Mouse (Mus musculus) gastrocnemius, adult 8-10 months (tissue): ENCODE data around the gene Slit3. TPM values are rescaled to one million over a fixed set of nuclear protein-coding genes. Genes with fewer than 3 reads are reported as not detected.

Experiments
- DNase-seq, 2 experiments: peaks; one replicate each; pipeline ENCODE4 v3.0.0; 2022; ENCODE audit warnings: low spot score in 2 of 2
- total RNA-seq, 4 experiments: library from RNA; stranded (reverse); gene quantifications; 2 replicates each; pipeline ENCODE4 v1.2.4; 2022

The Slit3 gene
- total RNA-seq, 4 experiments from 2014 or later: 5.1 to 11.7 (median 6.9) TPM

DNA sequence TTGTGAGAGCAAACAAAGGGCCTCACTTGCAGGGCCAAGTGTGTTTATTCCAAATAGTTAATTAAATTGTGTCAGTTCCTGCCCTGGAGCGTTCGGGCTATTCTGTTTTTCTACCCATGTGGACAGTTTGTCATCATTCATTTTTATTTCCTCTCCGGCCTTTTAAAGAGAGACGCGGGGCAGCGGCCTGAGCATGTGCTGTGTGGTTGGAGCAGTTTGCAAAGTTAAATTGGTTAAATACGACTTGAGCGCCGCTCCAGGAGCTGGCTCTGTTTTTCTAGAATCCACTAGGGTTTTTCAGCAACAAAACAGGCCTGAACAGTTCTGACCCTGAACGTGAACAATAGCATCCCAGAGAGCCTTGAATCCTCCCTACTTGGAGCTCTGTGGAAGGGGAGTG lies 152.4 kb downstream of the Slit3 start:
- peak in 1 of 2 experiments; percentile 29 for DNase-seq

DNA sequence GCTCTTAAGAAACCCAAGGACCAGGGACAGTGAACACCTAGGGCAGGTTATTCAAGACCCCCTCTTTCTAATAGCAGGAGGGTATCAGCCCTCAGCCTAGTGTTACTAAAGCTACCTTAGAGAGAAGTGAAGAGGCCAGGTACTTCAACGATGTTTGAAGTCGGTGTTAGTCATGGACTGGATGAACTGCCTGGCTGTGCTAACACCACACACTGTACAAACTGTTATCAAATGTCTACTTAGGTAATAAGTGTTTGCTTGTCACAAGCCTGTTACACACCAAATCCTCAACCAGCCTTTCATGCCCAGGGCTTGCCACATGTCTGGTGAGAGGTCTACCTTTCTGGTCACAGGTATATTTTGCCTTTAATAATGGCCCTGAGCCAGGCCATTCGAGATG lies 153.0 kb downstream of the Slit3 start:
- no peak for DNase-seq

DNA sequence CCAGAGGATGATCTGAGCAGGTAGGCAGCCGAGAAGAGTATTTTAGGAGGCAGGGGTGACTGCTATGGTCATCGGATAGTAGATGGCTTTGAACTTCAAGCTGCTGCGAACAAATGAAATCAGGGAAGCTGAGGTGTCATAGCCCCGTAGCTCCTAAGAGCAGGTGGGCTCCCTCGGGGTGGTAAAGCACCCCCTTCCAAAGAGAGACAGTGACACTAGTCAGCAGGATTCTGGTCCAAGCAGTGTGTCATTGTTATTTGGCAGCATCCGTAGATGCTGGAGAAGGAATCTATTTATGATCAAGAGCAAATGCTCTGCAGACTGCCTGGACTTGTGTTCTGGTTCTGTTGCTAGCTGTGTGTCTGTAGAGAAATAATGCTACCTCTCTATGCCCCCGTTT lies 154.3 kb downstream of the Slit3 start:
- no peak for DNase-seq

DNA sequence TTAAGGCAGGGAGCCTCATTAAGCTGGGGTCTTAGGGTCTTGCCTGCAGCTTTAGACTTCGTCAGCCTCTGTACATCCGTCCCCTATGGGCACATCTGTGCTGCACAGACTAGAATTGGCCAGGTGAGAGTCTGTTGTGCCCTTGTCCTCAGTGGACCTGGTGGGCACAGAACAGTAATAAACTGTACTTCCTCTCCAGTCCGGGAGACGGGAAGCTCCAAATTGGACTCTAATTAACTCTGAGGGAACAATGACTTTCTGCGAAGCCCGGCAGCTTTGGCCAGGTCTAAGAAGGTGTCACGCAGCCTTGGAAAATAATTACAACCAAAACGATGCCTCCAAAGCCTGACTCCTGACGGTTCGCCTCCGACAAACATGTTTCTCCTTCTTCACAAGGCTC lies 155.0 kb downstream of the Slit3 start:
- DNase-seq: no peak

DNA sequence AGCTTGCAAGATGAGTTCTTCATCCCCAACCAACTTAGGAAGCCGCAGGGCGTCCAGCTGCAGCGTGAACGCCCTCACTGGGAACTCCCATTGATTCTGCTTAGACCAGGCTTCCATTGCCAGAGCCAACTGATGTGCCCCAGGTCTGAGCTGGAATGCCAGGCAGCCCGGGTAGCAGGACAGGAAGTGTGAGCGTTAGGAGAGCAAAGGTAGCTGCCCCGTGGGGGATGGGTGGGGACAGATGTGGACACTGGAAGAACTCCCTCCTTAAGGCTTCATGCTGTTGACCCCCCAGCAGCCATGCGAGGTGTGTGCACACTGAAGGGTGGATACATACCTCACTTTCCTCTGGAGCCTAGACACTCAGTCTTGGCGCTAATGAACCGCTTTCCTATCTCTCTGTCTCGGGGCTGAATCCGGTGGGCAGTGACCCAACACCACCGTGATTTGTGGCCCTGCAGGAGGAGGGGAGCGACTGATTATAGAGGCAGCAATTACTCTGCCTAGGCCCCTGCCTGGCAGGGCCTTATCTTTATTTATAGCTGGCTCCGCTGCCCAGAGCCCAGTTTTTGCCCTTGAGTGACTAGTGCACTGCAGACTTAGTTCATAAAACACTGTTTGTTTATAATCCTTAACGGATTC lies 157.2 kb downstream of the Slit3 start:
- no peak for DNase-seq

DNA sequence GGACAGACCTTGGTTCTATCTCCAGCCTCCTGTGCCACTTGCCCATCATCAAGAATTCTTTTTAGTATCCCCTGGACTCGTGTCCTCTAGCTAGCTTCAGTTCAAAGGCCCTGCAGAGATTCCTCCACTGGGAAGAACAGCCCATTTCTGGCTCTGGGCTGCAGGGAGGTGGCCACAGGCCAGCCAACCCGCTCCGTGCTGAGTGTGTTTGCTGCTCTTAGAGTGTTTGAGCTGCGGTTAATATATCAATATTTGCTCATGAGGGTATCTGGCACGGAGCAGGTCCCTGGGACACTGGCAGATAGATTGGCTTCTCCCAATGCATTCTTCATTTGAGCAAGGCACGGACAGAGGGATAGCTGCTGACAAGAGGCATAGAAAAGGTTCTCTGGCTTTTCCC lies 159.8 kb downstream of the Slit3 start:
- DNase-seq: no peak

DNA sequence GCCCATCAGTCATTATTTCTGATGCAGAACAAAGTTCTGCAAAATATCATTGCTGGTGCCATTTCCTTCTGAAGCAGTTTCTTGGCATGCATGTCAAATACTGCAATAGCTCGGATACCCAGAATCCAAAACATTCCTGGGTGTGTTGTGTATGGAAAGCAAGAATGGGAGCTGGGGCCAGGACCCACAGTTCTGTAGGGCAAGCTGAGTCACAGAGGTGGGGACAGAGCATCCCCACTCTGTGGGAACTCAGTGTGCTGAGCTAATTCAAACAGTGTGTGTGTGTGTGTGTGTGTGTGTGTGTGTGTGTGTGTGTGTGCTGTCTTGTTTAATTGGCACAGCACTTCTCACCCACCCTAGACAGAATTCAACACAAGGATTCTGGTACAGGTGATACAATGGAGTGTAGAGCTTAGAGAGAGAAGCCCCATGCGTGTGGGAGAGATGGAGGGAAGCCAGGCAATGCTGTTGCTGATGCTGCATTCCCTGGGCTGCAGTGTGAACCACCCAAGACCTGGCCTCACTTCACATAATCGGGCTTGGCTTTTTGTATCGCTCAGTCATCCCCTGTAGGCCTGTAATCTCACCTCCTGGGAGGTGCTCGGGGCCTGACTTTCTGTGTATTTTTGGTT lies 161.1 kb downstream of the Slit3 start:
- DNase-seq: no peak

DNA sequence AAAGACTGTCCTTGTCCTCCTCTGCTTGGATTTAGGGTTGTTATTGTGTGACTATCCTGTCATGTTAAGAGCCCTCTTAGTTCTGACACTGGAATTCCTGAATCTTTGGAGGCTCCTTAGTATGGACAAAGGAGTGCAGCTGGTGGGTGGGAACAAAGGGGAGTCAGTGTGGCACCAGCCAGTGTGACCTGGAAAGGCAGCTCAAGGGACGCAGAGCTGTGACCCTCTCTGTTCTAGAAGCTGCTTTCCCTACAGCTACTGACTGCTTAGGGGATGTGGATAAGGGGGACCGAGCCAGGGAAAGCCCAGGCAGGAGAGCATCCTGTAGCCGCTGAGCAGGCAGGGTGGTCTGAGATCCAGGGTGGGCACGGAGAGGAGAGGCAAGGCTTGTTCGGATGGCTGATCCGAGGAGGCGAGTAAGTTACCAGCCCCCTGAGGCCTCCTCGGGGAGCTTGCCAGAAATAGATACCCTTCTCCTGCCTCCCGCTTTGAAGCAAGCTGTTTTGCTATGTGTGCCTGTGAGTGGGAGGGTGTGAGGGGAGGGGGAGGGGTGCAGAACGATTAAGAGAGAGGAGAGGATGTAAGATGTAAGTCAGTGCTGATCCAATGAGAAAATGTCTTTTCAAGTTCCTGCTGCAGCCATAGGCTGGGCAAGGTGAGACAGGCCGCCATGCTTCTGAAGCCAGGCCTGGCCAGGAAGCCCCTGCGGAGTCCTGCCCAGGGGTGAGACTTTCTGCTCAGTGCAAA lies 162.0 kb downstream of the Slit3 start:
- no peak for DNase-seq

DNA sequence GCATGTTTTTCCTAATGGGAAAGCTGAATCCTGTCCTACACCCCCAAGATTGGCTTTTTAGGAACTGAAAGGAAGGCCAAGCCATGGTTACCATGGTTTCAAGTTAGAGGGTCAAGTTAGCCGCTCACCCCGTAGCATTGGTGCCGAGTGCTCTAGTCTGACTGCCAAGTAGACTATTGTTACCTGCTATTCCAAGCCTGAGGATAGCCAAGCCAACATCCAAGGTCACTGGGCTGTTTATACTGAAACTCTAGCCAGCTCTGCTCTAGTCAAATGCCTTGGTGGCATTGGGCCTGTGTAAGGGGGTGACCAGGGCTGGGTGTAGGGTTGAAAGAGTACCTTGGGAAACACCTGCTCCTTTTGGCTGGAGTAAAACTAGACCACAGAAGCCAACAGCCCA lies 162.7 kb downstream of the Slit3 start:
- peak in 1 of 2 experiments; percentile 46 for DNase-seq

DNA sequence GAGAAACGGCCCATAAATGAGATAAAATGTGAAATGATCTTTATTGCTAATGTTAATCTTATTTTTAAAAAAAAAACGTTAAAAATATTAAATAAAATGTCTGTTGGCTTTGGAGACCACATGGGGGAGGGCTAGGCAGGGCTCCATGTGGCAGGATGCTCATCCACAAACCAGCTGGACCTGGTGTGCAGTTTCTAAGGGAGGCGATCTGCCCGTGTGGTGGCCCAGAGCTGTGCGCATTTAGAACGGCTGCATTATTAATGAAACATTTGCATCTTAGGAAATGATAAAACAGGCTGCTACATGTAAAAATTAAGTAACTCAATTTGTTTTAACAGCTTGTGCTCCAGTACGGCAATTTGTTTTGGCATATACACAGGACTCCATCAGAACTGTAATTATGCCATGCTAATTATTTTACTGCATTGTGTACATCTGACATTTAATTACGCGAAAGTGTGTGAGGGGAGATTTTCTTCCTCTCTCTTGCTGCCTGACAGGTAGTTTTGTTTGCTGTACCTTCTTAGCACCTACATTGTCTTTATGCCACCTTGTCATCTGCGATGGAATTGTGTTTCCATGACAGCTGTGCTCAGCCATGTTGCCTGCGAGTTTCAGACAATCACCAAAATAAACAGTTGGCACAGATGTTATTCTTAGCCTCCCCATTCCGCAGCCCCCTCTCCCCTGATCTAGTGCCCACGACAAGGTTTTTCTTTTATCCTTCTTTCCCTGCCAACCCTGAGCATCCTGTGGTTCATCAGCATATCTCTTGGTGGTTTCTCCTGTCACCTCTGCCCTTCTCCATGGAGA lies 165.8 kb downstream of the Slit3 start:
- no peak for DNase-seq

DNA sequence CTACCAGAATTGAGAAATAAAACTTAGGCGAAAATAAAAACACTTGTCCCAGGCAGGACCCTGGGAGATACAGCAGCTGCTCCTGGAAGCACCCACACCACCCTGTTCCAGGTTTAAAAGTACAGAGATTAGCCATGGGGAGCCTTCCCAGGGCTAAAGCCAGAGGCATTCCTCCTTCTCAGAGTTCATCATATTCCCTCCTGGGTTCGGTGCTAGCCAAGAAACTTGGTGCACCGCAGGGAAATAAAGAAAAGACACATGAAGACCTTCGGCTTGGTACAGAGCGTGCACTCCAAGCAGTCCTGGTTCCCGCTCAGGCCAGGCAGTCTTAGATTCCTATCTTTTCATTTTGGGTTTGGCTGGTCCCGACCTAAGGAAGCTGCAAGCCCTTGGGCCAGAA lies 167.0 kb downstream of the Slit3 start:
- no peak for DNase-seq

DNA sequence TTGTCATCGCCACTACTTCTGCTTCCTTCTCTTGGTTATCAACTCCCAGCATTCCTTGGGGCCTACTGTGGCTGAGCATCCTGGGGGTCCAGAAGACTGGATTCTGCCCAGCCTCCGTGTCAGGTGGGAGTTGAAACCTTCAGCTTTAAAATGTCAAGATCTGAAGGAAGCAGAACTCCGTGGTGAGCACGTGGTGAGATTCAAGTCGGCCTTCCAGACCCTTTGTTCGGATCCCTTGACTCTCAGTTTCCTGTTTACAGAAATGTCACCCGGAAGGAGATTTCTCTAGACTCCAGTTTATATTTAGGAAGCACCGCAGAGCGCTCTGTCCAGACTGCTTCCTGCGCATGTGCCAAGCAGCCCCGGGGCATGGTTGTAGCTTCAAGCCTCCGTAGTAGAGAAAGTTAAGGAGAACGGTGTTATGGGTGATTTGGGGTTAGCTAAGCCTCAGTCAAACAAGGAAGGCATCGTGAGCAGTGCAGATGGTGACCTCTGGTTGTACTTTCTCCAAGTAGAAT lies 167.8 kb downstream of the Slit3 start:
- DNase-seq: no peak

DNA sequence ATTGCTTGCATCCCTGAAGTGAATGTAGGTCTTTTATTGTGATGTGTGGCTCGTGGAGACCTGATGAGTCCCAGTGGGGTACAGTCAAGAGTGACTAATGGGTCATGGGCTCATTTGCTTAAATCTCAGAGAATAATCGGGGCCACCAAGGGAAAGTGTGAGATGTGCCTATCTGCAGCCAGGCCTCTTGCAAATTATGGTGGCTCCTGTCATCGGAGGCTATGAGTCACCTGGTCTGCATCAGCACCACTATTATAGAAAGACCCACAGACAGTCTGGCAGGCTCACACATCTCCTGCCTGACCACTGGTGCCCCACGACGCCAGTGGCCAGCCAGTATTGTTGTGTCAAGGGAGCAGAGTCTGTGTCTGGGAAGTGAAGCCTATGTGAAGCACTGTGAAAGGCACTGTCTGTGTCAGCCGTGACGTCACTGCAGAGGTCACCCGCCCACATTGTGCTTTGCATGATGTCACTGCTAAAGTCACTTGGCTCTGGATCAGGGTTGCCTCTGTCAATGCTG lies 171.3 kb downstream of the Slit3 start:
- no peak for DNase-seq

DNA sequence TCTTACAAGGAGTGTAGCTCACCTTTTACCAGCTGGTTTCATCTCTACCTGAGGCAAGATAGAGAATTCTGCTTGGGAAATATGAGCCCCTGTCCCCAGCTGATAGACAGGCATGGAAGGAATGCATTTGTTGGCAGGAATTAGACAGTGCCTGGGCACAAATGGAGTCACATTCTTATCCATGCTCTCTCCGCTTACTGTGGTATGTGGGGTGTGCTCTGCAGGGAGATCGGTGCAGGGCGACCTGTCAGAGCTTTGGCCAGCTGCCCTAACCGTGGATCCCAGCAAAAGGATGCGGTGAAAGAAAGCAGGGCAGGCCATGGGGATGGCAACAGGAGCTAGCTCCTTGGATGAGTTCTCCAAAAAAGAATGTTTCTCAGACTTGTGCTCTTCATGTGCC lies 172.2 kb downstream of the Slit3 start:
- DNase-seq: no peak

DNA sequence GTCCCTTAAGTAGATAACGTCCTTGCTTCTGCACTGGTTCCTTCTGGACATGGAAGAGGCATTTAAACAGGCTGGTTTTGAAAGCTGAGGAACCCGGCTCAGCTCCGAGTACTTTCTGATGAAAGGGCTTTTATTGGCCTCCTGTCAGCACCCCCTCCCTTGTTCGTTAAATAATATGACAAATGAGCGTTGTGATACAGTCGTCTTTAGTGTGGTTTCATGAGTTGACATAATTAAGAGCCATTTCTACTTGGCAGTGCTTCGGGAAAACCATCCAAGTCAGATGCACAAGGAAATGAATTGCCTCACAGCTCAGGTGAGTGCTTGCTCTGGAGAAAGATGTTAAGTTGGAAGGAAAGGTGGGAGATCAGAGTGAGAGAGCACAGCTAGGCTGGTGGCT lies 173.6 kb downstream of the Slit3 start:
- no peak for DNase-seq

DNA sequence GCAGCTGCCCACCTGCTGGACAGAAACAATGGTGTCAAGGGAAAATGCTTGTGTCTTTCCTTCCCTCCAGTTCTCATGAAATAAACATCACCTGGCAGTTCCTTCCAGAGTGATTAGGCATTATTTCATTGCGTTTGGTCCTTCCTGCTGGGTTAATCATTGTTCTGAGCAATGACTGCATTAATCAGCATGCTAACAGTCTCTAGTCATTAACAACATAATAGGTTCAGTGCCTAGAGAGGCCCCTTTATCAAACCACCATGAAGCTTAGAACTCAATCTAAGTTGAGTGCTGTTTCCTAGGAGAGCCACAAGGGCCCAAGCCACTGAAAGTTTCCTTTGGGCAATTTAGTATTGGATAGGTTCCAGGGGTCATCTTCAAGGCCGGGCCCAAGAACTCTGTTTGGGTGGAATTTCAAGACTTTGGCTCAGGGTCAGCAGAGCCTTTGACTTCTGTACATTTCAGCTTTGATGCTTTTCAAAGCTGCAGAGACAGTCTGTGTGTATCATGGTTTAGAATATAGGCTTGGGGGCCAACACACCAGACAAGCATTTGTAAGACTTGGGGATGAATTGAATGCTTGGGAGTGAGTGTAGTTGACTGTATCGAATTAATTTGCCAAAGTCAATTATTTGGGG lies 174.3 kb downstream of the Slit3 start:
- DNase-seq: no peak

DNA sequence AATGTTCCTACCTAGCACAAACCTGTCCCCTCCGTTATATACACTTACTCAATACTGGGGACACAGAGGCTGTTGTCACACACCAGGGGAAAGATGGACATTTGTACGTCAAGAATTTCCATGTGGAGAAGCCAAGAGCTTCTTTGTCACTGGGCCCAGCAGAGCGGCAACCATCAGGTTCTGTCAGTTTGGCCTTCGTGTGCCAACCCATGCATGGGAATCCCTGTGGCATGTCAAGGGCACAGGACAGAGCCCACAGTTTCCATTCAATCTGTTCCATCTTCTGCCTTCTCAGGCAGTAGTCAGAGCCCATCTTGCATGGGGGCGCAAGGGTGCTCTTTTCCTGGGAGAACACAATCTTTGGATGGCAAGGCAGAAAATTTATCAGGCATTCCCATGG lies 175.8 kb downstream of the Slit3 start:
- no peak for DNase-seq

DNA sequence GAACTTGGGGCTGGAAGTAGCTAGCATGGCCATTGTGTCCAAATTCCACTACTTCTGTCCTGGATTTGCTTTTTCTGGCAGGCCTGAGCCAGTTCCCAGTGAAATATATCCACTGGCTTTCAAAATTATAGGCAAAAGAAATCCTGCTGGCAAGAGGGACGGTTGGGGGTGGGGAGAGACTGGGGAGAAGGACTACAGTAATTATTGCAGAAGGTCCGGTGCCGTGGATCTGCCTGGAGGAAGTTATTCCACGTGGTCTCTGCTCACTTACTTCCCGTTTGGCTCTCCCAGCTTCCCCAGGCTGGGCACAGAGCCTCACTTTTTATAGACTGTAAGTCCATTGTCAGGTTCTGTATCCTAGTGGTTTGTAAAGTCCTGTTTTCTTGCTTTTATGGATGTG lies 176.3 kb downstream of the Slit3 start:
- DNase-seq: peak; percentile 40 to 56

DNA sequence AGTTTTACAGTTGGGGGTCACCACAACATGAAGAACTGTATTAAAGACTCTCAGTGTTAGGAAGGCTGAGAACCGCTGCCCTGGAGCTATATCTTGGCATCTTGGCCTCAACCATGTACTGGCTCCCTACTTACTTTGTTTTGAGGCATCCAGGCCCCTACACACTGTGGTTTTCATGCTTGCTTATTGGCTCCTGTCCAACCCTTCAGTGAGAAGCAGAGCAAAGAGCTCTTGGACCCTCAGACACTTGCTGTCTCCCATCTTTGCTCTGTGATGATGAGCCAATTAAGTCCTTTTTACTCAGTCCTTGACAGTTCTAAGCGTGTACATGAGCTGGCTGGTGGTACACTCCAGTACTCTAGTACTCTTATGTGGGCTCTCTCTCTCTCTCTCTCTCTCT lies 177.5 kb downstream of the Slit3 start:
- DNase-seq: no peak

DNA sequence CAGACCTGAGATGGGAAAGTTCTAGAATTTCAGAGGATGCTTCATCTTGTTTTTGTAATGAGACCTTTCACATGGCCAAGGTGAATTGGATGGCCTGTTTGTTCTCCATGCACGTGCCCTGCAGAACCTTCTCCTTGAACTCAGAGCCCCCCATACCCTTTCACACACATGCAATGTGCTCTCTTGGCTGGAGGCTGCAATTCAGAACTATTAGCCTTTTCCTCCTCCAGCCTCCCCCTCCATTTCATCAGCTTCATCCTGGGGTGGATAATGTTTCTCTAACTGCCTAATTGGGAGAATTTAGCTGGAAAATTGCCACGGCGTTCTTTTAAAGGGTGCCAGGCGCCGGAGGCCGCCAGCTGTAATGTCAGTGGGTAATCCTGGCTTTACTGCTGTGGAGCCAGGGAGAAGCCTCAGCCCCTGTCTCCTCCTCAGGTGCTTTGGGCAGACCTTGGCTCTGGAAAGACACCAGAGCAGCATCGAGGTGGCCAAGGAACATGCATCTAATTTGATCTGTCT lies 178.9 kb downstream of the Slit3 start:
- DNase-seq: no peak

DNA sequence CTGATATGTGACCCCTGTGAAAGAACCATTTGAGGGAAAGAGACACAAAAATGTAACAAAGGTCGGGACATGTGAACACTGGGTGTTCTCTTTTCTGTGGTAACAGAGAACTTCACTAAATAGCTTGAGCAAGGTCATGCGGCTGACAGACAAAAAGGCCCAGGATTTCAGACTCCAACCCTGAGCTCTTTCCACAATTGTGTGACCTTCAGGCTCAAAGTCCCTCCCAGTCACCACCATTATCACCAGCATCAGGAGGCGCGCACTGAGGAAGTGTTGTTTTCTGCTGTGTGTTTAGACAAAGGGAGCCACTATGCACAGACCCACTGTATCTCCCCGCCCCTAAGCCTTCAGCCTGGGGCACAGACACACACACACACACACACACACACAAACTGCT lies 181.2 kb downstream of the Slit3 start:
- DNase-seq: no peak
